Mouse (Mus musculus): ENCODE results near the gene Kcnk6. TPM values are rescaled to one million over a fixed set of nuclear protein-coding genes. Genes with fewer than 3 reads are reported as not detected.

Gene Kcnk6
- polyA plus RNA-seq, 1 experiment from 2014 or later: 0.21 TPM

GRCm38 (mm10) chr7:29251166-29251565 is 18.9 kb upstream of the Kcnk6 start:
- DNase-seq (ENCODE audit: low spot score) (no peak), ATAC-seq (replicated peaks; ENCODE audit: low FRiP score) (no peak)
- Histone ChIP-seq H3K27me3 (ENCODE audit: control insufficient read depth, insufficient read depth, low read length) (peaks cover 4% of the 10 kb centered on the region; the same call in 1 of the 2 replicates), H3K9me3 (ENCODE audit: control insufficient read depth, low read length) (no peaks in the 10 kb centered on the region), H3K9ac (ENCODE audit: low read length) (no peak overlapping the region; the same call in 1 of the 2 replicates), H3K4me2 (ENCODE audit: low read depth, low read length, severe bottlenecking) (no peak overlapping the region), H3K36me3 (ENCODE audit: control insufficient read depth, insufficient read depth, low read length) (no peaks in the 10 kb centered on the region), H3K27ac (ENCODE audit: low read depth, low read length) (no peak overlapping the region), H3K4me1 (replicated peaks; ENCODE audit: control insufficient read depth, insufficient read depth, low read length) (no peaks in the 10 kb centered on the region; the same call in 1 of the 2 replicates), H3K4me3 (ENCODE audit: low read depth, low read length) (no peak overlapping the region)
- WGBS: 81% methylated on average over 3 of the region's 3 CpGs

GRCm38 (mm10) chr7:29248261-29248841 is 16.0 kb upstream of the Kcnk6 start, which contains the start of gene 2200002D01Rik:
2200002D01Rik (minus strand) TSS chr7:29248466.
- WGBS: 9% methylated on average over 20 of the region's 20 CpGs
- DNase-seq (ENCODE audit: low spot score) (no peak), ATAC-seq (replicated peaks; ENCODE audit: low FRiP score) (peak; percentile 23; the same call in 1 of the 2 replicates)
- H3K4me2 ChIP-seq (ENCODE audit: low read depth, low read length, severe bottlenecking): peak within 1 kb of the TSS; percentile 45
- no peaks in the 10 kb centered on the region; the same call in 1 of the 2 replicates for H3K36me3 ChIP-seq (ENCODE audit: control insufficient read depth, insufficient read depth, low read length)
- H3K9me3 ChIP-seq (ENCODE audit: control insufficient read depth, low read length): no peaks in the 10 kb centered on the region
- H3K27ac ChIP-seq (ENCODE audit: low read depth, low read length): no peak within 1 kb of the TSS
- H3K4me3 ChIP-seq (ENCODE audit: low read depth, low read length): peak within 1 kb of the TSS; percentile 7; the same call in 1 of the 2 replicates
- no peaks in the 10 kb centered on the region; the same call in 1 of the 2 replicates for H3K4me1 ChIP-seq (replicated peaks; ENCODE audit: control insufficient read depth, insufficient read depth, low read length)
- H3K27me3 ChIP-seq (ENCODE audit: control insufficient read depth, insufficient read depth, low read length): peaks cover 4% of the 10 kb centered on the region; the same call in 1 of the 2 replicates
- H3K9ac ChIP-seq (ENCODE audit: low read length): peak within 1 kb of the TSS; percentile 43

- Histone ChIP-seq H3K9me3 (ENCODE audit: control insufficient read depth, low read length) (no peaks in the 10 kb centered on the region), H3K4me1 (replicated peaks; ENCODE audit: control insufficient read depth, insufficient read depth, low read length) (no peaks in the 10 kb centered on the region; the same call in 1 of the 2 replicates), H3K27ac (ENCODE audit: low read depth, low read length) (no peak overlapping the region), H3K36me3 (ENCODE audit: control insufficient read depth, insufficient read depth, low read length) (no peaks in the 10 kb centered on the region; the same call in 1 of the 2 replicates), H3K9ac (ENCODE audit: low read length) (peak overlapping the region; percentile 43), H3K27me3 (ENCODE audit: control insufficient read depth, insufficient read depth, low read length) (peaks cover 4% of the 10 kb centered on the region; the same call in 1 of the 2 replicates), H3K4me3 (ENCODE audit: low read depth, low read length) (peak overlapping the region; percentile 7; the same call in 1 of the 2 replicates), H3K4me2 (ENCODE audit: low read depth, low read length, severe bottlenecking) (peak overlapping the region; percentile 45)
- no peak for DNase-seq (ENCODE audit: low spot score)
- WGBS: 17% methylated on average over 19 of the region's 19 CpGs
- ATAC-seq (replicated peaks; ENCODE audit: low FRiP score): peak; percentile 19; the same call in 1 of the 2 replicates
These were observed 15.4 kb upstream of the Kcnk6 start for GRCm38 (mm10) chr7:29247706-29248105.

GRCm38 (mm10) chr7:29247314-29247700 is 15.0 kb upstream of the Kcnk6 start:
- H3K9me3 ChIP-seq (ENCODE audit: control insufficient read depth, low read length): no peaks in the 10 kb centered on the region
- peak overlapping the region; percentile 45 for H3K4me2 ChIP-seq (ENCODE audit: low read depth, low read length, severe bottlenecking)
- H3K4me3 ChIP-seq (ENCODE audit: low read depth, low read length): no peak overlapping the region; the same call in 1 of the 2 replicates
- WGBS: 21% methylated on average over 16 of the region's 16 CpGs
- H3K36me3 ChIP-seq (ENCODE audit: control insufficient read depth, insufficient read depth, low read length): no peaks in the 10 kb centered on the region; the same call in 1 of the 2 replicates
- H3K27me3 ChIP-seq (ENCODE audit: control insufficient read depth, insufficient read depth, low read length): peaks cover 4% of the 10 kb centered on the region; the same call in 1 of the 2 replicates
- H3K27ac ChIP-seq (ENCODE audit: low read depth, low read length): no peak overlapping the region
- DNase-seq (ENCODE audit: low spot score) (peak; percentile 91), ATAC-seq (replicated peaks; ENCODE audit: low FRiP score) (peak; percentile 45)
- H3K9ac ChIP-seq (ENCODE audit: low read length): no peak overlapping the region
- no peaks in the 10 kb centered on the region; the same call in 1 of the 2 replicates for H3K4me1 ChIP-seq (replicated peaks; ENCODE audit: control insufficient read depth, insufficient read depth, low read length)

- H3K9ac ChIP-seq (ENCODE audit: low read length): no peak overlapping the region
- ATAC-seq (replicated peaks; ENCODE audit: low FRiP score) (no peak), DNase-seq (ENCODE audit: low spot score) (no peak)
- H3K4me3 ChIP-seq (ENCODE audit: low read depth, low read length): no peak overlapping the region
- no peak overlapping the region for H3K27ac ChIP-seq (ENCODE audit: low read depth, low read length)
- 88% methylated on average over 21 of the region's 21 CpGs for WGBS
- H3K27me3 ChIP-seq (ENCODE audit: control insufficient read depth, insufficient read depth, low read length): peaks cover 4% of the 10 kb centered on the region; the same call in 1 of the 2 replicates
- H3K4me2 ChIP-seq (ENCODE audit: low read depth, low read length, severe bottlenecking): no peak overlapping the region
- H3K36me3 ChIP-seq (ENCODE audit: control insufficient read depth, insufficient read depth, low read length): no peaks in the 10 kb centered on the region; the same call in 1 of the 2 replicates
- no peaks in the 10 kb centered on the region; the same call in 1 of the 2 replicates for H3K4me1 ChIP-seq (replicated peaks; ENCODE audit: control insufficient read depth, insufficient read depth, low read length)
- H3K9me3 ChIP-seq (ENCODE audit: control insufficient read depth, low read length): no peaks in the 10 kb centered on the region
These were observed 14.5 kb upstream of the Kcnk6 start for GRCm38 (mm10) chr7:29246619-29247313.

- DNase-seq (ENCODE audit: low spot score) (no peak), ATAC-seq (replicated peaks; ENCODE audit: low FRiP score) (no peak)
- WGBS: 93% methylated on average over 5 of the region's 5 CpGs
- Histone ChIP-seq H3K27me3 (ENCODE audit: control insufficient read depth, insufficient read depth, low read length) (peaks cover 4% of the 10 kb centered on the region; the same call in 1 of the 2 replicates), H3K36me3 (ENCODE audit: control insufficient read depth, insufficient read depth, low read length) (no peaks in the 10 kb centered on the region; the same call in 1 of the 2 replicates), H3K4me3 (ENCODE audit: low read depth, low read length) (no peak overlapping the region), H3K9ac (ENCODE audit: low read length) (no peak overlapping the region), H3K4me2 (ENCODE audit: low read depth, low read length, severe bottlenecking) (no peak overlapping the region), H3K27ac (ENCODE audit: low read depth, low read length) (no peak overlapping the region), H3K4me1 (replicated peaks; ENCODE audit: control insufficient read depth, insufficient read depth, low read length) (no peaks in the 10 kb centered on the region; the same call in 1 of the 2 replicates), H3K9me3 (ENCODE audit: control insufficient read depth, low read length) (no peaks in the 10 kb centered on the region)
These were observed 13.7 kb upstream of the Kcnk6 start for GRCm38 (mm10) chr7:29246015-29246414.

- WGBS: 83% methylated on average over 7 of the region's 7 CpGs
- peaks cover 4% of the 10 kb centered on the region; the same call in 1 of the 2 replicates for H3K27me3 ChIP-seq (ENCODE audit: control insufficient read depth, insufficient read depth, low read length)
- H3K4me2 ChIP-seq (ENCODE audit: low read depth, low read length, severe bottlenecking): no peak overlapping the region
- no peaks in the 10 kb centered on the region; the same call in 1 of the 2 replicates for H3K36me3 ChIP-seq (ENCODE audit: control insufficient read depth, insufficient read depth, low read length)
- H3K9me3 ChIP-seq (ENCODE audit: control insufficient read depth, low read length): no peaks in the 10 kb centered on the region
- no peak overlapping the region for H3K9ac ChIP-seq (ENCODE audit: low read length)
- DNase-seq (ENCODE audit: low spot score) (no peak), ATAC-seq (replicated peaks; ENCODE audit: low FRiP score) (no peak)
- no peaks in the 10 kb centered on the region; the same call in 1 of the 2 replicates for H3K4me1 ChIP-seq (replicated peaks; ENCODE audit: control insufficient read depth, insufficient read depth, low read length)
- no peak overlapping the region for H3K27ac ChIP-seq (ENCODE audit: low read depth, low read length)
- no peak overlapping the region for H3K4me3 ChIP-seq (ENCODE audit: low read depth, low read length)
These were observed 12.6 kb upstream of the Kcnk6 start for GRCm38 (mm10) chr7:29244732-29245416.

Data from forebrain, embryonic 11.5 days (tissue).